Mouse (Mus musculus) WW6 (cell line): ENCODE results near the gene Sptssb.

Experiments used
- DNase-seq: peaks from one replicate; pipeline ENCODE4 v3.0.0-alpha.2; 2013; ENCODE audit warnings: low read depth, low spot score

The Sptssb gene

DNA sequence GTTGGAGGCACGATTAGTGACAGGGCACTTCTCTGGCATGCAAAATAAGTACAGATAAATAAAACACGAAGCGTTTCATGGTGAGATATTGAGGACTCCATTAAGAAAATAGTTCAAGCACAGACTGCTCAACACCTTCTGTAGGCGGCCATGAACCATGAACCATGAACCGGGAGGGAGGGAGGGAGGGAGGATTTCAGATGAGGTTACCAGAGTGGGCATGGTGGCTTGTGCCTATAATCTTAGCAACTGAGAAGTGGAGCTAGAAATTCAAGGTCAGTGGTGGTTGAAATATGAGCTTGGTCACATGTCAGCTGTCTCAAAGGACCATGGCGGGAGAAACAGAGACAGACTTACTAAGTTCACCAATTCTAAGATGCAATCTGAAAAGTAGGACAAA, 20.3 kb downstream of the Sptssb start:
- DNase-seq = no peak

DNA sequence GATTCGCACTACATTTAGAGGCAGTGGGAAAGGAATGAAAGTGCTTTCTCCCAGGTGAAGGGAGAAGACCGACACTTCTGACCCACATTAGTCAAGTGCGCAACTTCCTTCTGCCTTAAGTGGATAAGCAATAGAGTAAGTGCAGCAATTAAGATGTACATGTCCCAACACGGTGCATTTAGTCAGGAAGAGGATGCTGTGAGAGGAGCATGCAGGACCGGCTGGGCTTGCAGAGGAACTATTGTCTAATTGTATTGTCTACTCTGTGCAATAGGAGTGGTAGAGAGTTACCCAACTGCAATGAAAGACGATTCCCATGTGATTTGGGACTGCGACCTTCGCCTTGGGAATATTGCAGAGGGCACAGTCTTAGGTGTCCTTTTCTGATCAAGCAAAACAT, 30.2 kb downstream of the Sptssb start:
- no peak for DNase-seq

DNA sequence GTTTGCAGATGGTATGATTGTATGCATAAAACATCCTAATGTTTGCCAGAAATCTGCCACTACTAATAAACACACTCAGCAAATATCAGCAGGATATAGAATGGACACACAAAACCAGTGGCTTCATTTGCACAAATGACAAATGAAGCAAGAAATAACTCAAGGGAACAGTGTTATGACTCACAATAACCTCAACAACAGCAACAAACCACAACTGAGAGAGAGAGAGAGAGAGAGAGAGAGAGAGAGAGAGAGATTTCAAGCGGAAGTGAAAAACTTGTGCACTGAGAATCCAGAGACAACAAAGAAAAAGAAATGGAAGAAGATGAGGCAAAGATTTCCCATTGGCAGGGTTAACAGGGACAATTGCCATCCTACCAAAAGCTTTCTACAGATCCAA, 35.2 kb downstream of the Sptssb start:
- no peak for DNase-seq

DNA sequence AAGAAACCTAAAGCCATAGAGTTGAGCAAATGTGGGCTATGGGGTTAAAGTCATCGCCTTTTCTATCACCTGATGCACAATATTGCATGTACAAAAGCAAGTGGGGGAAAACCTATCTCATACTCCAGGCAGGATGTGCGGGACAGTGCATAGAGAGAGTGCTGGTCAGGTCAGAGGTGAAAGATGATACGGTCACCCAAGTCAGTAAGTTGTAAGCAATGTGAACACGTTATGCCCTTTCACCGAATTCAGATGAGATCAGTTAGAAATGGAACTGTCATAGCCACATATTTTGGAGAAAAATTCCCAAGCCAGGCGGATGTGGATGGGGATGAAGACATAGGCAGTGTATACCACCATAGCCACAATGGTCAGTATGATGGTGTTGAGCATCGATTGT, 39.1 kb downstream of the Sptssb start:
- no peak for DNase-seq

DNA sequence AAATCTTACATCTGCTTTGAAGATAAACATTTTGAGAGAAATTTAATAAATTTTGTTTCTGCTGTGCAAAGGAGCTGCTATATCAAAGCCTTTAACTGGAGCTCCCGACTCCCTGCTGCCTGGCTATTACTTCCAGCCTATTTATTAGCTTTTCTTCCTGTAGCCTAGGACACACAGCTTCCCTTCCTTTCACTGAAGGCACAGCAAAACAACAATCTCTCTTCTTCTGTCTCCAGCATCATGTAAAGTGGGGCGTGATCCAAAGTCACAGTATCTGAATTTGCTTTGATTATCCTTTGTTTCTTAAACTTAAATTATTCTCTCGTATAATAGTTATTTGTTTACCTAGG, 39.9 kb downstream of the Sptssb start:
- no peak for DNase-seq

DNA sequence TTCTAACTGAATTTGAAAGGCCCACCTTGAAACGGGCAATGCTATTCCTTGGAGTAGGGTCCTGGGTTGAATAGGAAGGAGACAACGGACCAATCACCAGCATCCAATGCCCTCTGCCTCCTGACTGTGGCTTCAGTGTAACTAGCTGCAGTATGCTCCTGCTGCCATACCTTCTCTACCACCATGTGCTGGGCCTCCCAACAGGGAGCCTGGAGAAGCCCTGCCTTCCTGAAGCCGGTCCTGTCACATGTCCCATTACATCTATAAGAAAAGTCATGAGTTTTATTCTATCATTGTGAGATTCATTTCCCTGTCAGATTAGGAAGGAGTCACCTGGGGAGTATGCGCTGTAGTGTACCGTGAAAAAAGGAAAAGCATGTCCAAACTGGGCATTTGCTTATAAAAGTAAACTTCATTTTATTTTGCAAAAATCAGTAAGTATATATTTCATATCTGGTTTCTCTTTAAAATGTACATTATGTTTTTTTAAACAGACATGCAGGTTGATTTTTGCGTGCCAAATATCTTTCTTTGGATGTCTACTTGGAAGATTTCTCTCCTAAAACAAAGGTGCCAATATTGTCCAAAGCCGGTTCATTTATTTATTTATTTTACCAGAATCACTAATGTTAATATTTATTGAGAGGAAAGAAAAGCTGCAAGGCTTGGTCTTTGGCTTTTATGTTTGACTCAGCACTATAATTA, 40.4 kb downstream of the Sptssb start:
- DNase-seq = no peak

DNA sequence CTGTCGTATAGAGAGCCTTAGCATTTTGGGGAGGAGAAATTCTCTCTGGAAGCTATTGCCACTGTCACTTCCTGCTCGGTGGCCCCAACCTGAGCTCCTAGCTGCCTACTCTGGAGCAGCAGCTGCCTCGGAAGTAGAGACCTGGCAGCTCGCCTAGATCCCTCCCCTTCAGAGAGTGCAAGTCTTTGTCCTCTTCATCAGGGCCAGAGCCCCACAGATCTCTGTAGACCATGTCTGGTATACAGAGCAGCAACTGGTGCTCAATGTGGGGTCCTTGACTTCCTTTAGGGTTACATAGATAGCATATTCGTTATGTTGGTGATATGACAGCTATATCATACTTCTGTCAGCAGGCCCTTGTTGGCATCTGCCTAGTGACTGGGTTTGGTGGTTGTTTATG, 41.3 kb downstream of the Sptssb start:
- no peak for DNase-seq

DNA sequence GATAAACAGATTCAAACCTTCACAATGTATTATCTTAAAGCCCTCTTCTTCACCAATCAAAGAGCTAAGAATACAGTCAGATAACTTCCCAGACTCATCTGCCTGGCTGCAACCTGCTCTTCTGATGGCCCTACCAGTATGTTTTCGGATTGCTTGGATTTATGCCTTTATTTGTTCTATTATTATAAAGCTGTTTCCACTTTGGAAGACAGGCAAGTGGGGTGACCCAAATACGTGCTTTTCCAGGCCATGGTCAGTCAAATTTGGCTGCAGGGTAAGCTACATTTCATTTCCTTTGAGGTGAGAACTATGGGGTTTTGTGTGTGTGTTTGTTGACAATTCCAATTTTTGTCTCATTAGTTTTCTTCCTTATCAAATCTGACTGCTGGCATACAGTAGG, 43.2 kb downstream of the Sptssb start:
- no peak for DNase-seq

DNA sequence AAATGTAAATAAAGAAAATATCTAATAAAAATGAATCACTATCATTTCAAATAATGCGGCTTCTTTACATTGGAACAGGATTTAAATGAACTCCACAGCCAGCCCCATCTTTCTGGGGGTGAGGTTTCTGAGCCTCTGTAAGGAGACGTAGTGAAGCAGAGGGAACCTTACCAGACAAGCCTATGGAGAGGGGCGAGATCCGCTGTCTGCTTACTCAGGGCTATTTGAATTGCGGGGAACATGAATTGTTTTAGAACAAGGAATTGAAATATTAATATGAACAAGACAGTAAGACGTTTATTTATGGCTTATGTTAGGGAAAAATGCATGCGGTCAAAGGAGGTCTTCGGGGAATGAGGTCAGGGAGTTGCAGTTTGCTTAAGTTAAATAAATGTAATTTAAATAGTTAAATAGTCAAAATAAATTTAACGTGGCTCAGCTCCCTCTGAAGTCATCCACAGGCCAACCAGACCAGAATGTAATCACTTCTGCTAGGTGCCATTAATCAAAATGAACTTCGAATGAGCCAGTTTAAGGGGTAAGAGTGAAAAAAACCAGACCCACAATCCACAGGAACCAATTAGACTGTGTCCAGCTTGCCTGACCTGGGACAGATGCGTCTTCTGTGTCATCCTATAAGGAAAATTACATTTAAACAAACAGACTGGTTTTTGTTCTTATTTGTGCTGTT, 46.6 kb downstream of the Sptssb start:
- no peak for DNase-seq

DNA sequence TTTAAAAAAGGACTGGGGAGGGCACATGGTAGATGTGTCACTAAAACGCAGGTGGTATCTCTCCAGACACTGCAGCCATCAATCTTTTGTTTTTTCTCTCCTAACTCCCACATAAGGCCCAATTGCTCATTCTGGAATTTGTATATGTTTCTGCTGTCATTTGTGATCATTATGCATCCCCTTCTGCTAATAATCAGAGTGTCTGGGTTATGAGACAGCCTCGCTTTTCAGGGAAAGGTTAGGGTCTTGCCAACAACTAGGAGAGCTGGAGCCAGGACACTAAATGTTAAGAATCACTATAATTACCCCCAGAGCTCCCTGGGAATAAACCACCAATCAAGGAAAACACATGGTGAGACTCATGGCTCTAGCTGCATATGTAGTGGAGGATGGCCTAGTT, 47.3 kb downstream of the Sptssb start:
- no peak for DNase-seq

DNA sequence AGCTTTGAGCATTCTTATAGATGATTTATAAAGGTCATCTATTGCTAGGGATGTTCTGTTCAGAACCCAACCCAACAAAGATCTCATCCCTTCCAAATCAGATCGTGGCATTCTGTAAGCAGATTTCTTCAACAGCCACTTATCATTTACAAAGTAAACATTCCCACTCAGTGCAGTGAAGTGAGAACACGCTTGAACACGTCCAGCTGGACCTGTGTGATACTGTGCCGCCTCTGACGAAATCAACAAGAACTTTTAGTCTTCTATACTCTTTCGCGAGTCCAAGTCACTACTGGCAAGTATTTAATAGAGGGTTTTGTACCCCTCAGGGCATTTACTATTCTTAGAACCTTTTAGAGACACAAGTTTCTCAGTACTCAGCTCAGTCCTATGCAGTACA, 51.3 kb downstream of the Sptssb start:
- DNase-seq = no peak

DNA sequence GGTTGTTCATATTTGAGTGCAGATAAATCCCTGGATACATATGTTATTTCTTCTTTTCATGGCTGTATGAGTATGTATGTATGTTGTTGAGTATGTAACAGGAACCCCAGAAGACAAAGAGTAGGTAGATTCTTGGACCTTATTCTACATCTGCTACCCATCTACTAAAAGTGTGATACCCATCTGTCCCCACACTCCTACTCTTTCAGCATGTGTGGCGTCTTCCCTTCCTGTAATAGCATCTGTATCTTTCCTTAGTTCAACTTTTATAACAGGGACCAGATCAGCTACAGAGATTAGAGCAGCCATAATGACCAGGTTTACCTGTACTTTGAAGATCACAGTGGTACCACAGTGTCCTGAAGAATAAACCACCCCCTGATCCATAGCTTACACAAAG, 56.6 kb downstream of the Sptssb start:
- DNase-seq = no peak

DNA sequence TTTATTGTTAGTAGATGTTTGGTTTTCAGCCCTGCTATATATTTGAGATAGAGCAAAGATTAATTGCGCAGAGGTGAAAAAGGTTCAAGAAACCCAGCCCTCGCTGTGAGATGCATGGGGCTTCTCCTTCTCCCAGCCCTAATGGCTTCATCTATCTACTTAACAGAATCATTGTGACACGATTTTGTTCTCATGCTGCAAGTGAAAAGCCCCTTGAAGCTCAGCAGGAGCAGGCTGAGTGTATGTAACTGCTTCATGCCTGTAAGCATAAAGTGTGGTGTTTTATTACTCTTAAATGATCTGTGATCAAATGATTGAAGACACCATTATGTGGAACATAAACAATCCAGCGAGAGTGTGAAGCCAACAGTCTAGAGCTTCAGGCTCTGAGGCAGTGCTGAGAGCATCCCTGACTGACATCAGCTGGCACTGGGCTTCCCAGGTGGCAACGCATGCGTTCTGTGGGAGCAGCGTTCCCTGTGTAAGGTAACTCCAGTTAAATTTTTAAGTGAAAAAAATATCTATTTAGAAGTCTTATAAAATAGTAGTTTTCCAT, 58.8 kb downstream of the Sptssb start:
- DNase-seq = no peak

DNA sequence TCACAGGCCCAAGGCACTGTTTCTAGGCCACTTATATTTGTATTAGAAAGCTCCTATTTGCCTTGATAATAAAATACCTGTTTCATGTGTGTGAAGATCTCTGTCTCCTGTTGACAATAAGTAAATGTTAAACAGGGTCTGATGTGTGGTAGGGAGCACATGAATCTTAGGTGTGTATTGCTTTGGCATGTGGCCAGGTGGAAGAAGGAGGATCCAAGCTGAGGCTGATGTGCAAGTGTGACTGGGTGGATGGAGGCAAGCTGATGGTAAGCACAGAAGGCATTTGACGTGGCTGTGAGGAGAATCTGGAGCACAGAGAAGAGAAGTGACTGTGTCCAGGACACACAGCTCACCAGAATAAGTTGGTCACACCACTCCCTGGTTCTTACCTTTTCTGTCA, 60.6 kb downstream of the Sptssb start:
- no peak for DNase-seq

DNA sequence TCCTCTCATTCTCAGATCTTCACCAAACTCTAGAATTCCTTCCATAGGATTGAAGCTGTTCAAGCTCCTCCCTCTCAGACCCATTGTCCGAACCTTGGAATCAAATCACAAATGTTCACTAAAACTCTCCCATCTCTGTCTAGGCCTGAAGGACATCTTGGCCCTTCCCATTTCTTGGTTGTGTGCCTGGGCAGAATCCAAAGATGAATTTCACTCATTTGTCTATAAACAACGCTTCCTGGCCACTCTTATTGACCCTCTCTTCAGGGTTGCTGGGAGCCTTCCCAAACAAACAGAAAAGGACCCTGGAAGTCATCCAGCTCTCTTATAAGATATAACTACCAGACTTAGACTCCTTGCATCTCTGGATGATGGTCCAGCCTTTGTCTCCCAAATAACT, 61.8 kb downstream of the Sptssb start:
- DNase-seq = no peak

DNA sequence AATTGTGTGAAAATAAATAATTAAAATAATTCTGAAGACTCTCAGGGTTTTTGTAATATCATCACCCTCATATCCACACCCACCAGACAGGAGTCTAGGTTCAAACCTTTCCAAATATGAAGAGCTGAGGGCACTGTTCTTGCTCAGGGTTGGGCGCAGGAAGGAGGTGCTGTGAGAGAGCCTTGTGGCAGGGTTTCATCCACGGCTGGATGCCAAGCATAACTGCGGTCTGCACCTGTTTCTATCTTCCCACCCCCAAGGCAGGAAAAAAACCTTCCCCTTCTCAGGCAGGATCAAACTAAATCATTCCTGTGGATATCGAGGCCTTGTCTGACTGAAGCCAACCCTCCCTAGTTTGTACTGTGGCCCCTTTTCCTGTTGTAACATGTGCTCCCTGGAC, 62.2 kb downstream of the Sptssb start:
- no peak for DNase-seq

DNA sequence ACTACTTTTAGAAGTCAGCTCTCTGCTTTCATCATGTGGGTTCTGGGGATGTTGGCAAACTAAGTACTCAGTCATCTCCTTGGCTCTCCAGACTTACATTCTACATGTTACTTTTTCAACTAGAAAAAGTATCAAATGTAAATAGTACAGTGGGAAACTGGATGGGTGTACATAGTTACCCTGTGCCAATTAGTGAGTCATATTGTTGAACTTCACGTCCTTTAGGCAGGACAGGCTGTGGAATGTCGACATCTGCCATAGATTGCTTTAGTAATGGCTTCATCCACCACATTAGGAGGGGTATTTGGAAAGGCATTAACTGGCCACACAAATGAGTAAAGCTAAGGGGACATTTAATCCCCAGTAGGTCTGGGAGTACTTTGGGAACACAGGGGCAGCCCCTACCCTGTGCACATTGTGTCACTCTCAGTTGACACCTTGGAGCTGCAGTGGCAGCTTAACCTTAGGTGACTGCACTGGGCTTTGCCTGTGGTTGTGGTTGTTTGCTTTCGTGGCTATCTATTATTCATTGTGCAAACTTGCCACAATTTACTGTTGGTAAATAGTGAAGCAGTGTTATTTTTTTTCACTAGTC, 66.8 kb downstream of the Sptssb start:
- no peak for DNase-seq

DNA sequence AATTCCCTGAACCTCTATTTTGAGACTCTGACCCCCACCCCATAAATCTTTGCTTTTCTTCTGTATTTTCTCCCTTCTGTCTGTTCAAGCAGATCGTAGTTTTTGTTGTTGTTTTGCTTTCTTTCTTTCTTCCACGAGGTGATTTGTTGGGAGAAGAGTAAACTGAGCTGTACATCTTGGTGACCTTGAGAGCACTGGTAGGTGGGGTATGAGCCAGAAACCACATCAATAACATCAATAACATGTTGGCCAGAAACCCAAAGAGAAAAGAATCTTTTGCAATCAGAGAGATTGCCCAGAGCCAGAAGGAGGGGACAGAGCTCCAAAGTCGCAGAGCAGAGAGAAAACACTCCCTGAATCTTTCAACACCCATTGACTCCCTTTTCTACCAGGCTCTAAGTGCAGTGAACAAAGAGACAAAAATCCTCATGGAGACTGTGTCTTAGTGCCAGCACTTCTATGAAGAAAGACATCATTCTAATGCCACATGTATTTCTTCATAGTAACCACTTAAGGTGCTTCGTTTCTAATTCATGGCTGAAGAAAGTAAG, 80.4 kb downstream of the Sptssb start:
- DNase-seq = no peak

DNA sequence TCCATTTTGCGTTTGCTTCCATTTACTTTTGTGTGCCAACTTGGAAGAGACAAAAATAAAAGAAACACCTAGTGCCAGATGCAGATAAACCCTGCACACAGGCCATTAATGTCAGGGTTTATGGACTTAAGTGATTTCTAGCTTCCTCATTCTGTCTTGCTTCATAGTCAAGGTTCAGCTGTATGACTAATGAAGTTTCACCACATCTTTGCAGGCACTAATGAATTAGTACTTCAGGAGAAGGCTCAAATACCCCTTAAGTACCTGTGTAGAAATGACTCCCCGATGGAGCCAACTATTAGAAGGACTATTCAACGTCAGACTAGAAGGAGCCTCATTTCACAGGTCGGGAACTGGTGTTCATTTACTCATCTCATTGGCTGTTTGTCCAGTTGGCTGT, 86.4 kb downstream of the Sptssb start:
- DNase-seq = no peak
